Mouse (Mus musculus) bone marrow macrophage, adult 2 months (primary cell): ENCODE measurements at regions not wholly inside any gene's neighbourhood (a gene's known extent, or its start where the extent isn't known, plus 50 kb on each side); places are given as distances from the start of the nearest gene placed in this dataset.

Source experiments
- CTCF ChIP-seq: IDR thresholded peaks from 2 replicates; pipeline ENCODE4 v1.5.1; 2012; ENCODE audit warnings: low read depth, mild to moderate bottlenecking, low read length, moderate library complexity
- POLR2A ChIP-seq: IDR thresholded peaks from 2 replicates; pipeline ENCODE4 v1.6.1; 2012; ENCODE audit warnings: mild to moderate bottlenecking, low read depth, low read length, borderline replicate concordance

DNA sequence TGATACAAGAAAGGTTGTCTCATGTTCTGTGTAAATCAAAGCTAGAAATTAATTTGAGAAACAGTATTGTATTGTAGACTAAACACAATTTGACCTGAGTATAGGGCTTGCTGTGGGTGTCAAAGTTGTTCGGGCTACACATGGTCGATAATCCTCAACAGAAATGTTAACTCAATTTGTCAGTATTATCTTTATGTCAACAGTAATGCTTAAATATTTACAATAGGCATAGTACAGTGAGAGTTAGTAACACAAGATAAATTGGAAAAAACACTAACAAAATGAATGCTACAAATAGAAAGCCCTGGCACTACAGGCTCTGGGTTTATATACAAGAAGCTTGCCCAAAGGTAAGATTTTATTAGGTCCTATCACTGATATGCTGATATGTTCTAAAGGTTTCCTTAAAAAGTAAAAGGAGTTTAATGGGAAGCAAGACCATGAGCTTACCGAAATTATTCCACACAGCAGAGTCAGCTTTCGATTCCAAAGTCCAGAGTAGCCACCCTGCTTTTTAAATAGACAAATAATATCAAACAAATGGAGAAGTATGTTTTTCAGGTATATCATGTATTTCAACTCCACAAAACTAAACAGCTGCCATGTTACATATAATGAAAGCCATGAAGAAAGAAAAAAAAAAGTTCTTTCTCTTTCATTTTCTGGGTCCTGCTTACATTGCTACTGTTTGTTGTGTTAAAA is 277.4 kb upstream of the Paip1 start:
- TF ChIP-seq CTCF (no peak), POLR2A (no peak)
